Mouse (Mus musculus) liver, embryonic 13.5 days (tissue): Measurements from ENCODE around the gene Bad. TPM values are rescaled to one million over a fixed set of nuclear protein-coding genes. Genes with fewer than 3 reads are reported as not detected.

ENCODE experiments used
- ATAC-seq: fragments of 200-750 bp; cut with Nextera tagmentation; 2 replicates; pipeline ENCODE4 v1.8.0; 2017; ENCODE audit warnings: low read depth, mild to moderate bottlenecking, moderate number of reproducible peaks, moderate library complexity
- DNase-seq: peaks from one replicate; pipeline ENCODE4 v3.0.0; 2022
- H3K27ac ChIP-seq: fragments of 300-500 bp; sonication (generic); 2 replicates; pipeline ENCODE4 v1.5.1; 2015; ENCODE audit warnings: moderate library complexity, mild to moderate bottlenecking, inconsistent platforms
- H3K27me3 ChIP-seq: fragments of 300-500 bp; sonication (generic); 2 replicates; pipeline ENCODE4 v1.6.1; 2015; ENCODE audit warnings: mild to moderate bottlenecking, inconsistent platforms
- H3K36me3 ChIP-seq: fragments of 300-500 bp; sonication (generic); 2 replicates; pipeline ENCODE4 v1.6.1; 2015; ENCODE audit warnings: mild to moderate bottlenecking, inconsistent platforms
- H3K4me1 ChIP-seq: fragments of 300-500 bp; sonication (generic); replicated peaks from 2 replicates; pipeline ENCODE4 v1.6.1; 2015; ENCODE audit warnings: inconsistent platforms
- H3K4me2 ChIP-seq: fragments of 300-500 bp; sonication (generic); 2 replicates; pipeline ENCODE4 v1.6.1; 2015; ENCODE audit warnings: inconsistent platforms, mild to moderate bottlenecking, moderate library complexity
- H3K4me3 ChIP-seq: fragments of 300-500 bp; sonication (generic); replicated peaks from 2 replicates; pipeline ENCODE4 v1.5.1; 2015; ENCODE audit warnings: mild to moderate bottlenecking, inconsistent platforms
- H3K9ac ChIP-seq: fragments of 300-500 bp; sonication (generic); 2 replicates; pipeline ENCODE4 v1.6.1; 2015; ENCODE audit warnings: mild to moderate bottlenecking, inconsistent platforms
- H3K9me3 ChIP-seq: fragments of 300-500 bp; sonication (generic); replicated peaks from 2 replicates; pipeline ENCODE4 v1.6.1; 2016; ENCODE audit warnings: inconsistent platforms
- WGBS: fragments of 180-500 bp; shearing (Covaris S2); methylation state at CpG from one replicate; pipeline ENCODE4 v1.1.7; 2015; ENCODE audit not compliant: insufficient replicate concordance; 5-methylcytosine and 5-hydroxymethylcytosine counted together
- polyA plus RNA-seq: library from polyadenylated mRNA; unstranded; fragments of >200 nt; fragmentation: Nextera tagmentation; extraction: Ambion mirVana; gene quantifications from 2 replicates; pipeline ENCODE4 v1.2.1, GENCODE M21; 2015

Gene Bad
- polyA plus RNA-seq, 1 experiment from 2014 or later: 32.2 TPM

DNA sequence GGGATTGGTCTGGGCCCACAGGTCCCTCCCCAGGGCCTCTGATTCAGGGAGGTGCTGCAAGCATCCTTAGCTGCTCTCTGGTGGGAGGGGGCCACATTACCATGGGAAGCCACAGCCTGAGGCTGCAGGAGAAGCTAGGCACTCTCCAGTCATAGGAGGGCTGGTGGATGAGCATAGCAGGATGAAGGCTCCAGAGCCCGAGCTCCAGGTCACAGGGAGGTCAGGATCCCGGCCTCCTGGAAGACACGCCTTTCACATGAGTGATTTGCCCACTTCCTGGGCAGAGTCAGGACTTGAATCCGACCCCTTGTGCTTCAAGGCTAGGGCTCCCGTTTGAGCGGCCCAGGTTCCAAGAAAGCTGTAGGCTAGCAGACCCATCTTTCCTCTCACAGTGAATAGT is 30.0 kb downstream of the Bad start:
- Histone ChIP-seq H3K36me3 (peaks cover 4% of the 10 kb centered on the region; the same call in 1 of the 2 replicates), H3K4me2 (no peak overlapping the region), H3K9me3 (no peaks in the 10 kb centered on the region), H3K27me3 (peaks cover 7% of the 10 kb centered on the region; the same call in 1 of the 2 replicates), H3K4me3 (no peak overlapping the region), H3K27ac (peak overlapping the region; percentile 23; the same call in 1 of the 2 replicates), H3K4me1 (peaks cover 87% of the 10 kb centered on the region), H3K9ac (no peak overlapping the region)
- no peak for ATAC-seq
- DNase-seq: no peak
- 55% methylated on average over 6 of the region's 6 CpGs for WGBS

DNA sequence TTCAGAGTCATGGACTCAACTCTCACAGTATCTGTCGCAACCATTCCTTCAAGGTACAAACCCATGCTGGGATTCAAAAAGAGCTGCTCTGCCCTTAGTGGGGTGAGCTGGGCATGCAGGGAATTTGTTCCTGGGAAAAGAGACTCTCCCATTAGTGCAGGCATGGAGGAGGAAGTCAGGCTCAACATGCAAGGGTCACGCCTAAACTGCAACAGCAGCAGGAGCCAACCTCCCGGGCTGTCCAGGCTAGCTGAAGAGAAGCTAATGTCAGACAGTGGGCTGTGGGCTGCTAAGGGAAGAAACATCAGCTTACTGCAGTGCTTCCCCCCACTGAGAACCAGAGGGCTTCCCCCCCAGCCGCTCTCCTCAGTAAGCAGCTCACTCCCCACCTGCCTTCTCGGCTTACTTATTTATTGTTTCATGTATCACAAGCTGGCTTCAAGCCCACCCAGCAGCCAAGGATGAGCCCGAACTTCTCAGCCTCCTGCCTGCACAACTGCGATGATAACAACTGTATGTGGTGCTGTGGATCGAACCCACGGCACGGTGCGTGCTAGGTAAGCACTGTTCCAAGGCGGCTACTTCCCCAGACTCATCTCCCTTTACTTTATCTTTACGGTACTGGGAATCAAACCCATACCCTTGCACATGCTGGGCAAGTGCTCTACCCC is 30.7 kb downstream of the Bad start:
- H3K27ac ChIP-seq: 0 out of 2 replicates have a peak overlapping the region, but pooled peaks have one; percentile 27
- H3K9ac ChIP-seq: no peak overlapping the region
- H3K27me3 ChIP-seq: peaks cover 7% of the 10 kb centered on the region; the same call in 1 of the 2 replicates
- peaks cover 88% of the 10 kb centered on the region for H3K4me1 ChIP-seq
- H3K9me3 ChIP-seq: no peaks in the 10 kb centered on the region
- WGBS: 75% methylated on average over 13 of the region's 13 CpGs
- DNase-seq: no peak
- H3K36me3 ChIP-seq: peaks cover 10% of the 10 kb centered on the region
- H3K4me3 ChIP-seq: no peak overlapping the region
- H3K4me2 ChIP-seq: no peak overlapping the region
- ATAC-seq: no peak

DNA sequence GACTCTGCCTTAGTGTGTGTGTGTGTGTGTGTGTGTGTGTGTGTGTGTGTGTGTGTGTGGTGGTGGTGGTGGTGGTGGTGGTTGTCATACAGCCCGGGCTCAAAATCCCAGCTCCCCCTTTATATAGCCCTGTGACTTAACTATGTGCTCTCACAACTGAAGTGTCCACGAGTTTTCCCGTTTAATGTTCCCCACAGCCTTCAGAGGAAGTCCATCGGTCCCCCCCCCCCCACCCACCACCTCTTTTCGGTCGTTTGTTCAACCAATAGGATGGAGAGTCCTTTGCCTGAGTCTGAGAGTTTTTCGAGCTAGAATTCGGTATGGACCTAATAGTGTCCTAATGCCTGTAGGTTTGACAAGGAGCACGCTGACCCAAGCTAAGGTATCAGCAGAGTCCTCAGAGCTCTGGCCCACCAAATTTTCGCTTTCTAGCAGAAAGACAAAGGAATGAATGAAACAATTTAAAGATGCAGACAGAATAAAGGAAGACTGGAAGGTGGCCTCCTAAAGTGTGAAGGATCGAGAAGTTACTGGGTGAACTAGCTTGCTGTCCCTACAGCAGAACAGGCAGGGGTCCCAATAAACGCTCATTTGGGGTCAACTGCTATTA is 32.0 kb downstream of the Bad start:
- peak overlapping the region; percentile 63 for H3K27ac ChIP-seq
- WGBS: 29% methylated on average over 12 of the region's 12 CpGs
- no peak for DNase-seq
- H3K4me1 ChIP-seq: peaks cover 90% of the 10 kb centered on the region
- ATAC-seq: no peak
- peaks cover 23% of the 10 kb centered on the region for H3K36me3 ChIP-seq
- H3K27me3 ChIP-seq: 0 out of 2 replicates have a peak, but pooled peaks cover 6% of the 10 kb centered on the region
- peak overlapping the region; percentile 74 for H3K4me3 ChIP-seq
- no peaks in the 10 kb centered on the region for H3K9me3 ChIP-seq
- H3K9ac ChIP-seq: peak overlapping the region; percentile 61
- peak overlapping the region; percentile 82 for H3K4me2 ChIP-seq

DNA sequence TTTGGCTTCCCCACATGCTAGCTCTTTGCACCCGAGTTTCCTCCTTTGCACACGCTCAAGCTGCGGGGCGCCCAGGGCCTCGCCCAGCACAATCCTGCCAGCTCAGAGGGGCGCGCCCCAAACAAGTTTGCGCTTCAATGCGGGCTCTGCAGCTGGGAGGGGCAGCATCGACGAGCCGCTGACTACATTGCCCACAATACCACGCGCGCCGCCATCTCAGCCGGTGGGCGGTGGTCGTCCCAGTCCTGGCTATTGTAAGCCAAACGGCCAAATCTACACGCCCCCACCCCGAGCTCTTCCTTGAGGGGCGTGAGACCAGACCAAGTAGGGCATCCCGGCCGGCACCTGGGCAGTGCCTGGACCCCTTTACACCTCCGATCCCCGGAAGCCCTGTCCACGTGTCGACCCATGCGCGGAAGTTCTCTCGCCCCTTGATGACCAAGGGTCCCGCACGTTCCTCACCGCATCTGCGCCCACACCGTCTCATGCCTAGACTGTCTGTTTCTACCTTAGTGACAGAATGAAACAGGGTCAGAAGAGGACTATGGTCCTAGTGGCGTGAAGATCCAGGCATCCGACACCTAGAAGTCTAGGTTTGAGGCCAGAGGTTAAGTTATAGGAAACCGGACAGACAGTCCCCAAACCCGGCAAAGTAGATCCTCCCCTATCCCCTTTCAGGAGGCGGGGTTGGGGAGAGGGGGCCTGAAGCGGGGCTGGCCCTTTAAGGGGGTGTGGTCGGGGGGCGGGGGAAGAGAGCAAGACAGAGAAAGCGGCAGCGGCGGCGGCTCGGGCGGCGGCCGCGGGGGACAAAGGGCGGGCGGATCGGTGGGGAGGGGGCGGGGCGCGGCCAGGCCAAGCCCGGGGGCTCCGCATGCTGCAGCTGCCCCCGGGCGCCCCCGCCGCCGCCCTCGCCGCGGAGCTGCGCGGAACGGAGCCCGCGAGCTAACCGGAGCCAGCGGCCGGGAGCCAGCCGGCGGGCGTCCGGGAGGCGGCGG is 32.8 kb downstream of the Bad start, which contains the start of gene Ppp1r14b:
TSS of gene Ppp1r14b (plus strand) at position 758 of the 995 bp plus-strand sequence.
- no peaks in the 10 kb centered on the region for H3K9me3 ChIP-seq
- peaks cover 25% of the 10 kb centered on the region for H3K36me3 ChIP-seq
- peak within 1 kb of the TSS; percentile 74 for H3K4me3 ChIP-seq
- H3K4me2 ChIP-seq: peak within 1 kb of the TSS; percentile 82
- under 1% methylated on average over 67 of the region's 84 CpGs for whole genome bisulfite sequencing
- ATAC-seq (peak; percentile 69), DNase-seq (peak; percentile 84)
- H3K27ac ChIP-seq: peak within 1 kb of the TSS; percentile 87
- H3K4me1 ChIP-seq: peaks cover 90% of the 10 kb centered on the region
- H3K27me3 ChIP-seq: no peaks in the 10 kb centered on the region
- peak within 1 kb of the TSS; percentile 81 for H3K9ac ChIP-seq

DNA sequence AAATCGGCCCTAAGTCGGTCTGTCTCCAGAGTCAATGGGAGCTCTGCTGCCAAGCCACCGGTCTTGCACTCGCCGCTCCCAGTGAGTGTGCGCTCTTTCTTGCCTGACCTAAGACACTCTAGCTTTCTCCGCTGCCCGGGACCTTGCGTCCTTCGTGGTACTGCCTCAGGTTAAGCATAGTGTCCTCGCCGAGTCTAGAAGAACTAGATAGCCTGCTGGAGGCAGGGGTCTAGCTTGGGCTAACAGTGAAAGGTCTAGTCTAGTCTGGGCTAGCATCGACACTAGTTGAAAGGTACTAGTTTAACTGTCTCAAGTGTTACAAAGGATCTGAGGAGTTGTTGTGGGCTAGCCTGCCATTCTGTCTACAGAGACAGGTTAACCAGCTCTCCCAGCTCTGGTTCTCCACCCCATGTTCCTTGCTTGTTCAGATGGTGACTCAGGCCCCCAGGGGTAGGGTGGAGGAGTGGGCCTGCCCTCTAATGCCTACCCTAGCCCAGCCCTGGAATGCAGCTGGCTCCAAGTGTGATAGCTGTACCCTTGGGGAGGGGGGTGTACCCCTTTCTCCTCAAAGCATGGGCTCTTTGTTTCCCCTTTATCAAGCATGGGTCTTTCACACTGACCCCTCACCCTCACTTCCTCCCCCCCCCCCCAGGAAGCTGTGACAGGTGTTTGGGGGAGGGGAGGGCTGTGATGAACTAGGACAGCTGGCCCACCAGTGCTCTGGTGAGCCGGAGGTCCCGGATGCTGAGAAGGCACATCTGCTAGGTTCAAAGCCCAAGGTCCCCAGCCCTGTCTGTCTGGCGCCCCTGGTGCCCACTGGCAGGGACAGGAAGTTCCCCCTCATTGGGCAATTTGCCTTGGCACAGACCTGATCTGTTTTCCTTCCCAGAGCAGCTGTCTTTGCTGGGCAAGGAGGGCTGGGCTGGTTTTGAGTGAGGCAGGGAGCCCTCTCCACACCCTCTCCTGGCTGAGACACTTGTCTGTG is 34.2 kb downstream of the Bad start, which contains the start of gene Plcb3:
TSS of gene Plcb3 (minus strand) at position 934 of the 985 bp plus-strand sequence.
- Histone ChIP-seq H3K27me3 (no peaks in the 10 kb centered on the region), H3K4me3 (peak within 1 kb of the TSS; percentile 74), H3K4me2 (peak within 1 kb of the TSS; percentile 97), H3K4me1 (peaks cover 79% of the 10 kb centered on the region), H3K27ac (peak within 1 kb of the TSS; percentile 87), H3K9ac (peak within 1 kb of the TSS; percentile 81), H3K36me3 (peaks cover 25% of the 10 kb centered on the region), H3K9me3 (no peaks in the 10 kb centered on the region)
- WGBS: under 1% methylated on average over 16 of the region's 16 CpGs
- DNase-seq: no peak
- ATAC-seq: no peak

DNA sequence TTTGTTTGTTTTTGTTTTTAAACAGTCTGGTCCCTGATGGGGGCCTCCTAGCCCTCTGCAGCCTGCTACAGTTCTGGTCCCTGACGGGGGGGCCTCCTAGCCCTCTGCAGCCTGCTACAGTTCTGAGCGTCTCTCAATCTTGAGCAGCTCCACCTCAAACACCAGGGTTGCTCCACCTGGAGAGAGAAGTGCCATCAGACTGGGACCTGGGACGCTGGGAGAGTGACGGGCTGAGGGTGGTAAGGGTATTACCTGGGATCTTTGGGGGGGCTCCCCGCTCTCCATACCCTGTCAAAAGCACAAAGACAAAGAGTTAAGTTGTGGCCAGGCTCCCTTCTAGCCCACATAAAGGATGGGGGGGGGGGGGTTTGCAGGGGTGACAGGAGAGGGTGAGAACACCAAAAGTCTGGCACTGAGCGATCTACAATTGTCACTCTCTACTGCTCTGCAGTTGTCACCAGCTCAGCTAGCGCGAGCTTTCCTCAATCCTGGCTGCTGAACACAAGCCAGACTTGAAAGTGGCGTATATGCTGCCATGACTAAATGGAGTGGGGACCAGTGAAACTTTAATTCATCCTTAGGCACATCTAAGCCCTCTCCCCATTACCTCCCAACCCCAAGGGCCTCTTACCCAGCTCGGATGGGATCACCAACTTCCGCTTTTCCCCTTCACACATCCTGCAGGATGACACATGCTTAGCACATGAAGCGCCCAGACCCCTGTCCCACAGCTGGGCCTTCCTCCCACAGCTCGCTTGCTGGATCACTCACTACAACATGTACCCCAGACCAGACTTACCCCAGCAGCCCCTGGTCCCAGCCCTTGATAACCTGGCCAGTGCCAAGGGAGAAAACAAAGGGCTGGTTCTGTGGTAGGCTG is 36.3 kb downstream of the Bad start:
- H3K27ac ChIP-seq: peak overlapping the region; percentile 89
- peaks cover 79% of the 10 kb centered on the region for H3K4me1 ChIP-seq
- peaks cover 35% of the 10 kb centered on the region for H3K36me3 ChIP-seq
- ATAC-seq (no peak), DNase-seq (no peak)
- peak overlapping the region; percentile 97 for H3K4me2 ChIP-seq
- H3K4me3 ChIP-seq: peak overlapping the region; percentile 80
- H3K9ac ChIP-seq: peak overlapping the region; percentile 83
- 71% methylated on average over 13 of the region's 13 CpGs for WGBS
- H3K27me3 ChIP-seq: no peaks in the 10 kb centered on the region
- H3K9me3 ChIP-seq: no peaks in the 10 kb centered on the region

DNA sequence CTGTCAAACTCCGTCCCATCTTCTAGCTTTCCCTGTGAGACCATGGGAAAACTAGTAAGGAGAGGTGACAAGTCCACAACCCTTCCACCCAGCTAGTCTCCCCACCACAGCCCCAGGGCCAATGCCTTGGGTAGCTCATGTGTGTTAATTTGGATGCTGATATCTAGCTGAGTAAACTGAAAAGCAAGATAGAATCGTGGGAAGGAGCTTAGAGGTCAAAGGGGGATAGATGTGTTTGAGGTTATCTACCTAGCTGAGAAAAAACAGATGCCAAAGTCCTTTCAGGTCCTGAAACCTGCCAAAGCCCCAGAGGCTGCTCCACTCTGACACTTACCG is 36.9 kb downstream of the Bad start:
- DNase-seq (no peak), ATAC-seq (no peak)
- Histone ChIP-seq H3K36me3 (peaks cover 39% of the 10 kb centered on the region), H3K9ac (peak overlapping the region; percentile 83), H3K4me2 (peak overlapping the region; percentile 97), H3K9me3 (no peaks in the 10 kb centered on the region), H3K4me1 (peaks cover 75% of the 10 kb centered on the region), H3K4me3 (peak overlapping the region; percentile 80), H3K27me3 (no peaks in the 10 kb centered on the region), H3K27ac (peak overlapping the region; percentile 89)
- WGBS: 35% methylated on average over 3 of the region's 3 CpGs

DNA sequence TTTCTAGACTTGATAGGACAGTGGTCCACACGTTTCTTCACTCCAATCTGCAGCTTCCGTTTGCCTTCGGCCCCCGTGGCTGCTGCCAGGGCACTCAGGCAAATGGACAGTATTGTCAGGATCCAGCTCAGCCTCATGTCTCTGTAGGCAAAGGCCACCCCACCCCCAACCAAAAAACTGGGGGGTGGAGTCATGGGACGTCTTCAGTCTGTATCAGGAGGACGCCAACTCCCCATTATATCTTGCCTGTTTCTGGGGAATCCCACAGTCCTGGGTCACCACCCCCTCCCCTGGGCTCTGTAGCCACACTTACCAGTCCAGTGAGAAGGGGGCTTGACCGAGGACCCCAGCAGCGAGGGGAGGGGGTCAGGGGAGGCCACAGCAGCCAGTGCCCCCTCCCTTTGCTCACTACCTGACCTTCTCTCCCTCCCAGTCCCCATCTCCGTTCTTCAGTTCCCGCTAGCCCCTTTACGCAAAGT is 37.4 kb downstream of the Bad start:
- H3K4me2 ChIP-seq: peak overlapping the region; percentile 97
- no peaks in the 10 kb centered on the region for H3K27me3 ChIP-seq
- H3K27ac ChIP-seq: peak overlapping the region; percentile 89
- DNase-seq (peak; percentile 53), ATAC-seq (no peak)
- H3K36me3 ChIP-seq: peaks cover 43% of the 10 kb centered on the region
- no peaks in the 10 kb centered on the region for H3K9me3 ChIP-seq
- H3K9ac ChIP-seq: peak overlapping the region; percentile 83
- H3K4me1 ChIP-seq: peaks cover 70% of the 10 kb centered on the region
- H3K4me3 ChIP-seq: peak overlapping the region; percentile 80
- WGBS: 3% methylated on average over 11 of the region's 11 CpGs

DNA sequence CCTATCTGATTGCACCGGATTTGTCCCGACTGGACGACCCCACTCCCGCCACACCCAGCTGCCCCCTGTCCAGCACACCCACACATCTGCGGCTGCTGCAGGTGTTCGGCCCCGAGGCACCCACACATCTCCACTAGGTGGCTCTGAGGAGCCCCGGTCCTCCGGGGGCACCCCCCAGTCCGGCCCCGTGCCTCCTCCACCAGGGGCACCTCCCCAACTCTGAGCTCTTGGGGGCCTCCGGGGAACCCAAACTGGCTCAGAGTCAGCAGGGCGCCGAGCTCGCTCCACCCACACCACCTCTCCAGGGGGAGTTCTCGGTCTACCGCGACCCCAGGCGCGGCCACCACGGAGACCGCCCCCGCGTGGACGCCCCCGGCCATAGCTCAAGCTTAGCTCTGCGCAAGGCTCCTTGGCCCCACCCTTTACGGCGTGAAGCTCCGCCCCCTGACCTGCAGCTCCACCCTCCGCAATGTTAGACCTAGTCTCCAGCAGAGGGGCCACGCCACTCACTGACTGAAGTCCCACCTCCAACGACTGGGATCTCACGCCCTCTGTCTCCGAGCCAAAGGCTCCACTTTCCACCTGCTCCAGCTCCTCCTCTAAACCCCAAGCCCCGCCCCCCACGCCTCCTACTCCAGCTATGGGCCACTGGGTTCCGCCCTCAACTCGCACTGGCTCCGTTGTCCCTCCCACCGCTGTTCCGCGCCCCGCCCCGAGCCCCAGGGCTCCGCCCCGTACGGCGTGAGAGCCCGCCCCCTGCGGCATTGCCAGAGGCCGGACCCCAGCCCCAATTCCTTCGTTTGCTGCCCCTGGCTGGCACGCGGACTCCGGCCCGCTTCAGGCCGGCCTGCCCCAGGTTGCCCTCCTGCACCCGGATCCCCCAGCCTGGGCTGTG is 38.1 kb downstream of the Bad start:
- Histone ChIP-seq H3K4me3 (peak overlapping the region; percentile 80), H3K27me3 (no peaks in the 10 kb centered on the region), H3K27ac (peak overlapping the region; percentile 89), H3K4me1 (peaks cover 66% of the 10 kb centered on the region), H3K36me3 (peaks cover 45% of the 10 kb centered on the region), H3K9ac (peak overlapping the region; percentile 85), H3K9me3 (no peaks in the 10 kb centered on the region), H3K4me2 (peak overlapping the region; percentile 97)
- DNase-seq (peak; percentile 98), ATAC-seq (peak; percentile 84)
- WGBS: under 1% methylated on average over 57 of the region's 59 CpGs
